Mouse (Mus musculus) cortical plate, adult 2 months (tissue): ENCODE results near the gene AK157302.

ENCODE experiments used
- CTCF ChIP-seq: fragments of 200-500 bp; IDR thresholded peaks from 2 replicates; pipeline ENCODE4 v1.5.1; 2011; ENCODE audit warnings: mild to moderate bottlenecking, control low read depth, low read length; ENCODE audit not compliant: insufficient read depth; ENCODE audit errors: extremely low read depth
- POLR2A ChIP-seq: fragments of 200-500 bp; IDR thresholded peaks from 2 replicates; pipeline ENCODE4 v1.6.1; 2011; ENCODE audit warnings: mild to moderate bottlenecking, low read length, control low read depth; ENCODE audit not compliant: insufficient read depth; ENCODE audit errors: extremely low read depth

DNA sequence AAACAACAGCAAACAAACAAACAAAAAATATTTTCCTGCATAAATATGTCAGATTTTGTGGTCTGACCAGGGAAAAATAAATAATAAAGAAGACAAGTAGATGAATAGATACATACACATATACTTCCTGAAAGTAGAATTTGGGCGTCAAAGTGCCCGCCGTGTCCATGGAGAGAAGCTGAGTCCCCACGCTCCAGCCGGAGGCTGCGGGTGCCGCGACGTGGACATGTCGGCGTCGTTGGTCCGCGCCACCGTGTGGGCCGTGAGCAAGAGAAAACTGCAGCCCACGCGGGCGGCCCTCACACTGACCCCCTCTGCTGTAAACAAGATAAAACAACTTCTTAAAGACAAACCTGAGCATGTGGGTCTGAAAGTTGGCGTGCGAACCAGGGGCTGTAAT lies at the start of gene AK157302:
- no peak for TF ChIP-seq POLR2A
- no peak for TF ChIP-seq CTCF
